Mouse (Mus musculus): ENCODE data around the gene Dlx4. TPM values are rescaled to one million over a fixed set of nuclear protein-coding genes. Genes with fewer than 3 reads are reported as not detected.

The Dlx4 gene
- not detected for total RNA-seq (2021)

GRCm38 (mm10) chr11:95145851-95146403, at the start of gene Dlx4:
Gene Dlx4, minus strand, starts transcription at chr11:95146263.
- DNase-seq: peak; percentile 43

DNA sequence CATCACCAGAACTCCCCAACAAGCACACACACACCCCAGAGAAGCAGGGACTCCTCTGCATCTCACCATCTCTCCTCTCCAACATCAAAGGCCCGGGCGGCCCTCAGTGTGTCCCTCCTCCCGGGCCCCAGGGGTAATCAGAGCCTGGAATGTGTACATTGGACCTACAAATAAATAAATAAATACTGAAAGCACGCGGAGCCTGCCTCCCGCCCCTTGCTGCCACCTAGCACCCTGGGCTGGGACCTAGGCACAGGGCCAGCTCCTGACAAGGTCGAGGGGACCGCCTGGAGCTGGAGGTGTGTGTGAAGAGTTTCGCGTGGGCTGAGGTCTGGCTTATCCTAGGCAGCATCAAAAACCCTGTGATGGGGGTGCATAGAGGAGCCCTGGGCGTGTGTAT, 43.8 kb upstream of the Dlx4 start:
- no peak for DNase-seq

DNA sequence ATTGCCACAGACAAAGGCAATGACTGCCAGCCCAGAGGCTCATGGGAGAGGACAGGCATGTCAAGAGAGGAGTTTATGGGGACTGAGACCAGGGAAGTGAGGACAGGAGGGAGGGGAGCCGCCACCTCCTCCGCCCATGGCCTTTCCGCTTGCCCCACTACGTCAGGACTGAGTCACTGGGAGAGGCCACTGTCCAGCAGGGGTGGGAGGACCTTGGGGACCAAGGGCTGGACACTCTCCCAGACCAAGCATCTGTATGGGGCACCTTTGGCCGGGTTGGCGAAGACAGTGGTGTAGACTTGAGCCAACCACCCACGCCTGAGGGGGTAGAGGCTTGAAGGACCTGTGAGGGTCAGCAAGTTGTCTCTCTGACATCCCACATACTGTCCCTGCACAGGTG, 40.8 kb upstream of the Dlx4 start:
- DNase-seq: peak; percentile 47

DNA sequence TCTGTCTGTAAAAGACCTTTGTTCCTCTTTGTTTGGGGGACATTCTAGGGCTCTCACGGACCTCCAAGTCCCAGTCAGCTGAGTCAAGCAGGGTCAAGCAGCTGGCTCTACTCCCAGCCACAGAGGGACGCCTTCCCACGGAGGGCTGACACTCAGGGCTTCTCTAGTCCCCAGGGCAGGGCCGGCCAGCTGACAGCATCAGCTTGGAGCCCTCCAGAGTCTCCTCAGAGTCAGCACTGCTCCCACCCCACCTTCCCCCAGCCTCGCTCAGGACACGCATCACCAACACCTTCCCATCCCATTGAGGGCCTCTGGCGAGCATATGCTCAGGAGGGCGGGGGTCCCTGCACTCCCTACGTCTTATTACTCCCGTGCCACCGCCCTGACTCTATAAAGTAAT, 39.6 kb upstream of the Dlx4 start:
- DNase-seq: peak; percentile 46

GRCm38 (mm10) chr11:95184561-95184960, 38.5 kb upstream of the Dlx4 start:
- DNase-seq: no peak

DNA sequence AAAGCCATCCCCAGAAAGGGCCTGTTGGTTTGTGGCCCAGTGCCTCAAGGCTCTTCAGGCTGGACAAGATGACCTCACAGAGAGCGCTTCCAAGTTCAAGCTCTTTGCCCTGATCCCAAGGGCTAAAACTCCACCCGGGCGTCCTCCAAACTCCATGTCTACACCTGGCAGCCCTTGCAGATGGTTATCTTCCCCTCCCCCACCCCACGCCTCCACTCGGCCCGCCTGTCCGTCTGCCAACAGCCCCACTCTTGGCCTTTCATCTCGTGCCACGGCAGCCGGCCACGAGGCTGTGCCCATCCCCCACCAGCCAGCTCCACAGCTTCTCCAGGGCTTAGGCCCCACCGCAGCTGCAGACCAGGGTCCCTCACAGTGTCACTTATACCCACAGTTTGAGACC, 33.2 kb upstream of the Dlx4 start:
- DNase-seq: no peak

- no peak for DNase-seq
Measured at GRCm38 (mm10) chr11:95165857-95166256, 19.8 kb upstream of the Dlx4 start.

GRCm38 (mm10) chr11:95161708-95162107, 15.6 kb upstream of the Dlx4 start:
- no peak for DNase-seq

- DNase-seq: no peak
Measured at GRCm38 (mm10) chr11:95160693-95161092, 14.6 kb upstream of the Dlx4 start.

GRCm38 (mm10) chr11:95159763-95160371, 13.8 kb upstream of the Dlx4 start:
- no peak for DNase-seq

- DNase-seq: no peak
Measured at GRCm38 (mm10) chr11:95157872-95158271, 11.8 kb upstream of the Dlx4 start.

DNA sequence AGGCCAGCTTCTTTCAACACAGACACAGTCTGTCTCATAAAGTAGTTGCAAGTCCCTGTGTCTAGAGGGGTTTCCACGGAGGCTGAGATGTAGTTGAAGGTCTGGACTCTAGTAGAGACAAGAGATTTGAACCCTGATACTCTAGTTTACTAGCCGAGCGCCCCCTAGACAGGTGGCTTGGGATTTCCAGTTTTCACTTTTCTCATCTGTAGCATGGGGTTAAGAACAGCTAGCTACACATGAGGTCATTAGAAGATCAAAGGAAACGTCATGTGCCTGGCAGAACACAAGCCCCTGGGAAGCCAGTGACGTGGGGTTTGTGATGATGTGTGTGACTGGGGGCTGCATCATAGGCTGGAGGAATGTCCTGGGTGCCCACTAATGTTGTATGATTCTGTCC, 11.3 kb upstream of the Dlx4 start:
- DNase-seq: no peak

GRCm38 (mm10) chr11:95155511-95155910, 9.4 kb upstream of the Dlx4 start:
- DNase-seq: no peak

DNA sequence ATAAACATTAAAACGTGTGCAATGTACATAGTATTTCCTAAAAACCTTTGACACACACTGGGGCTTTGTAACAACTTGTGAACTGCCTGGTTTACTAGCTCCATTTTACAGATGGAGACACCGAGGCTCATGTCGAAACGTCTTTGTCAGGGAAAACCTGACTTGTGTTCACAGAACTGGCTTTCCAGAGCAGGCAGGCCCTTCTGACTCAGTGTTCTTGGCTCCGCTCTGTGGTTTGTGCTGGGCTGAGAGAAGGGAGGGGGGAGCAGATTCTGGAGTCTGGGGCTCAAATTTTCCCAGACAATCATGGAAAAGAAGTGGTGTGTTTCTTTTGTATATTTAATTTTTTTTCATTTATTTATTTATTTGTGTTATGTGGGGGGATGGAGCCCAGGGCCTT, 7.6 kb upstream of the Dlx4 start:
- DNase-seq: no peak

- DNase-seq: no peak
Measured at GRCm38 (mm10) chr11:95153116-95153515, 7.1 kb upstream of the Dlx4 start.

GRCm38 (mm10) chr11:95150269-95151049, 4.4 kb upstream of the Dlx4 start:
- peak; percentile 39 for DNase-seq

DNA sequence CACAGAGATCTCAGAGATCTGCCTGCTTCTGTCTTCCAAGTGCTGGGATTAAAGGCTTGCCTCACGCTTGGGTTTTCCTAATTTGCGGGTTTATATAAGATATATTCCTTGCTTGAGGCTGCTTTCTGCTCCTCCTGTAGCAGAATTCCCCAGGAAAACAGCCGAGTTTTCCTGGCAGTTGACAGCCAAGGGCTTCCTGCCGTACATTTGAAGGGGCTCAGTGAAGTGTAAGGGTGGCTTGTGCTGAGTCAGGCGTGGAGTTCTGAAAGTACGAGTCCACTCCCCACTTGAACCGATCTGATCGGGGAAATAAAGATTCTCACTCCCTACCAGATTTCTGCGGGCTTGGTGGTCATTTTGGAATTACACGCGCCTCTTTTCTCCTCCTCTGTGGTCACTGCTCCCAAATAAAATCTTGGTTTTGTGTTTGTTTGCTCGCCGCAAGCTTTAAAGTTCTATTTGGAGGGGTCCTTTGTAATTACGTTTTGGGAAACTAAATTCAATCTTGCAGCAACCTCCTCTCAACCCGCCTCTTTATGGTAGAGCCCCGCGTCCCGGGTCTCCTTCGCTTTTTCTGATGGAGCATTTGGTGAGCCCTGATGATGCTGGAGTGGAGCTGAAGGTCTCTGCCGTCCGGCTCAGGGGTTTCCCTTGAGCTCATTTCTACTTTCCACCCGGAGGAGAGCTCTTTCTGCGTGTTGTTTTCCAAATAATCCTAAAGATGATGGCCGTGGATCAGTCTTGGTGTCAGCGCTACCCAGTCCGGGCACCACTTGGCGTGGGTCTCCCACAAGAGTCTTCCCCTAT, 3.6 kb upstream of the Dlx4 start:
- DNase-seq: no peak

- no peak for DNase-seq
Measured at GRCm38 (mm10) chr11:95148754-95149153, 2.7 kb upstream of the Dlx4 start.

- no peak for DNase-seq
Measured at GRCm38 (mm10) chr11:95144946-95145483, 1.0 kb downstream of the Dlx4 start.

GRCm38 (mm10) chr11:95144091-95144945, 1.7 kb downstream of the Dlx4 start:
- no peak for DNase-seq

DNA sequence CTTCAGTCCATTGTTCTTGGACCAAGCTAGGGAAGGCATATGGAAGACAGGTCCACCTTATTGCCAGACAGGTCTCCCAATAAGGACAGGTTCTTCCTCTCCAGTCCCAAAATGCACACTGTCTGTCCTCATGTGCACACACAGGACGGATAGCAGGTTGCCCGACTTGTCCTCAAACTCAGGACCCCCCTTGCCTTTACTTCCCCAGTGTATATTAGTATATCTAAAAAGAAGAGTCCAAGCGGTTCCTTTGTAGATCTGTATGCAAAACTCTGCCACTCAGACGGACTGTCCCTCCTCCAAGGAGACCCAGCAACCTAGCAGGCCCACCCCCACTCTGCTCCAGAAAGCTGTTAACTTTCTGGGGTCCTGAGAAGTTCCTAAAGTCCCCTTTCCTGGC, 2.4 kb downstream of the Dlx4 start:
- DNase-seq: no peak

All from heart, postnatal 4 days (tissue).